Mouse (Mus musculus): ENCODE data around the gene Tnfrsf11a. TPM values are rescaled to one million over a fixed set of nuclear protein-coding genes. Genes with fewer than 3 reads are reported as not detected.

Tnfrsf11a gene
- polyA plus RNA-seq, 1 experiment from 2014 or later = 7.2 TPM

DNA sequence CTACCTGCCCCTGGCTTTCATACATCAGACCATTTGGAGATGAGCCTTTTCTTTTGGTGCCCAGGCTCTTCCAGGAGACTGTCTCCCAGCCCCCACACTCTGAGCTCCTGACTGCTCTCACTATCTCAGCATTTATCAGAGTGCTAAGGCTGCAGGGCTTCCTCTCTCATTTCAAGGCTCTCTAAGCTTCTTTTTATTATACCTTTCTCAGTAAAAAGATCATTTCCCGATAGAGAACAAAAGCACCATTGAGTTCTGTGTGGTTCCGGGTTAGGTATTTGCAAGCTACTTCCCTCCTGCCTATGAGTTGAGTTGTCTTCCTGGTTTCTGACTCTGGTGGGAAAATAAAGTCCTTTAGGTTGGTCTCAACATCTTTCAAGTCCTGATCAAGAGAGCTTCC lies 103.0 kb downstream of the Tnfrsf11a start:
- Histone ChIP-seq H3K36me3 (ENCODE audit: control insufficient read depth, insufficient read depth, low read length) (no peaks in the 10 kb centered on the region), H3K9ac (ENCODE audit: low read length) (no peak overlapping the region), H3K4me2 (ENCODE audit: low read length) (no peak overlapping the region), H3K4me1 (replicated peaks; ENCODE audit: control insufficient read depth, insufficient read depth, low read length) (0 out of 2 replicates have a peak, but pooled peaks cover 3% of the 10 kb centered on the region), H3K9me3 (ENCODE audit: control insufficient read depth, low read length) (no peaks in the 10 kb centered on the region), H3K4me3 (ENCODE audit: low read depth, low read length) (no peak overlapping the region), H3K27me3 (replicated peaks; ENCODE audit: control insufficient read depth, insufficient read depth, low read length) (no peaks in the 10 kb centered on the region), H3K27ac (ENCODE audit: low read depth) (peak overlapping the region; percentile 48; the same call in 1 of the 2 replicates)
- no peak for ATAC-seq (replicated peaks; ENCODE audit: low FRiP score, low TSS enrichment, low read depth)
- DNase-seq (ENCODE audit: low spot score) = no peak
- 67% methylated on average over 2 of the region's 2 CpGs for WGBS

DNA sequence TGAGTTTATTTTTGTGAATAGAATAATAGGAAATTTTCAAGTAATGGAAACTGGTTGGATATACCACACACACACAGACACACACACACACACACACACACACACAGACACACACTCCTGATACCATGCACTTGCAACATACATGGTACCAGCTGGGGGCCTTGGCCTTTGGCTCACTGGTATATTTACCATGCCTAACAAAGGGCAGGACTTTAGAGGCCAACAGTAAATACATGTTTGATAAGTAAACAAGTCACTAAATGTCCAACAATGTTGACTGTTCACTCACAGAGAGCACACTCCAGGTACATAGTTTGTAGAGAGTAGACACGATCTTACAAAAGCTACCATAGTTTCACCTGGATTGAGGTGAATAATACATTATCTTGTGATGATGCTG lies 104.6 kb downstream of the Tnfrsf11a start:
- Histone ChIP-seq H3K27me3 (replicated peaks; ENCODE audit: control insufficient read depth, insufficient read depth, low read length) (no peaks in the 10 kb centered on the region), H3K9ac (ENCODE audit: low read length) (no peak overlapping the region), H3K4me3 (ENCODE audit: low read depth, low read length) (no peak overlapping the region), H3K9me3 (ENCODE audit: control insufficient read depth, low read length) (no peaks in the 10 kb centered on the region), H3K4me2 (ENCODE audit: low read length) (no peak overlapping the region), H3K27ac (ENCODE audit: low read depth) (no peak overlapping the region), H3K36me3 (ENCODE audit: control insufficient read depth, insufficient read depth, low read length) (no peaks in the 10 kb centered on the region), H3K4me1 (replicated peaks; ENCODE audit: control insufficient read depth, insufficient read depth, low read length) (0 out of 2 replicates have a peak, but pooled peaks cover 3% of the 10 kb centered on the region)
- no peak for DNase-seq (ENCODE audit: low spot score)
- no peak for ATAC-seq (replicated peaks; ENCODE audit: low FRiP score, low TSS enrichment, low read depth)
- 82% methylated on average over 1 of the region's 1 CpGs for WGBS

- 0 out of 2 replicates have a peak, but pooled peaks cover 3% of the 10 kb centered on the region for H3K4me1 ChIP-seq (replicated peaks; ENCODE audit: control insufficient read depth, insufficient read depth, low read length)
- H3K27ac ChIP-seq (ENCODE audit: low read depth) = no peak overlapping the region
- no peaks in the 10 kb centered on the region for H3K27me3 ChIP-seq (replicated peaks; ENCODE audit: control insufficient read depth, insufficient read depth, low read length)
- H3K36me3 ChIP-seq (ENCODE audit: control insufficient read depth, insufficient read depth, low read length) = no peaks in the 10 kb centered on the region
- DNase-seq (ENCODE audit: low spot score) (peak; percentile 49), ATAC-seq (replicated peaks; ENCODE audit: low FRiP score, low TSS enrichment, low read depth) (no peak)
- H3K9ac ChIP-seq (ENCODE audit: low read length) = no peak overlapping the region
- 75% methylated on average over 5 of the region's 5 CpGs for WGBS
- H3K9me3 ChIP-seq (ENCODE audit: control insufficient read depth, low read length) = no peaks in the 10 kb centered on the region
- H3K4me3 ChIP-seq (ENCODE audit: low read depth, low read length) = no peak overlapping the region
- no peak overlapping the region for H3K4me2 ChIP-seq (ENCODE audit: low read length)
These were observed 105.1 kb downstream of the Tnfrsf11a start for GRCm38 (mm10) chr1:105885575-105885974.

DNA sequence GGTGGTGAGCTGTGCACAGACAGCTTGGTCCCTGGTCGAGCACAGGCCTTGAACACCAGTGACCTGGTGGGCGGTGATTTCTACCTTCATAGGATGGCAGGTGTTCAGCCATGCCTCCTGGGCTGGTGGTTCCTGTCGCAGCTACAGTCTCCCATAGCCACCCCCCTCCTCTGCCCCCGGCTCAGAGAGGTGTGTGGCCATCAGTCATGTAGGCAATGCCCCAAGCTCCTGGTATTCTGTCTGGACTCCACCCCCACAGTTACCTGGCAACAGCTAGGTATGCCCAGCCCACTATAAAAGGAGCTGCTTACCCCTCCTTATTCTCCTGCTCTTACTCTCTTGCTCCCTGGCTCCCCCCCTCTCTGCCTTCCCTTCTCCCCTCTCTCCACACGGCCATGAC lies 105.8 kb downstream of the Tnfrsf11a start:
- 66% methylated on average over 5 of the region's 5 CpGs for WGBS
- Histone ChIP-seq H3K4me1 (replicated peaks; ENCODE audit: control insufficient read depth, insufficient read depth, low read length) (no peaks in the 10 kb centered on the region), H3K9me3 (ENCODE audit: control insufficient read depth, low read length) (no peaks in the 10 kb centered on the region), H3K4me3 (ENCODE audit: low read depth, low read length) (no peak overlapping the region), H3K9ac (ENCODE audit: low read length) (no peak overlapping the region), H3K27ac (ENCODE audit: low read depth) (no peak overlapping the region), H3K27me3 (replicated peaks; ENCODE audit: control insufficient read depth, insufficient read depth, low read length) (no peaks in the 10 kb centered on the region), H3K36me3 (ENCODE audit: control insufficient read depth, insufficient read depth, low read length) (no peaks in the 10 kb centered on the region), H3K4me2 (ENCODE audit: low read length) (no peak overlapping the region)
- DNase-seq (ENCODE audit: low spot score) = peak; percentile 41
- no peak; the same call in 1 of the 2 replicates for ATAC-seq (replicated peaks; ENCODE audit: low FRiP score, low TSS enrichment, low read depth)

GRCm38 (mm10) chr1:105891032-105891725 lies 110.7 kb downstream of the Tnfrsf11a start:
- H3K9ac ChIP-seq (ENCODE audit: low read length) = no peak overlapping the region
- H3K4me2 ChIP-seq (ENCODE audit: low read length) = no peak overlapping the region
- peak; percentile 92 for DNase-seq (ENCODE audit: low spot score)
- H3K4me1 ChIP-seq (replicated peaks; ENCODE audit: control insufficient read depth, insufficient read depth, low read length) = no peaks in the 10 kb centered on the region
- ATAC-seq (replicated peaks; ENCODE audit: low FRiP score, low TSS enrichment, low read depth) = peak; percentile 75; the same call in 1 of the 2 replicates
- H3K4me3 ChIP-seq (ENCODE audit: low read depth, low read length) = no peak overlapping the region
- no peaks in the 10 kb centered on the region for H3K9me3 ChIP-seq (ENCODE audit: control insufficient read depth, low read length)
- no peaks in the 10 kb centered on the region for H3K27me3 ChIP-seq (replicated peaks; ENCODE audit: control insufficient read depth, insufficient read depth, low read length)
- H3K36me3 ChIP-seq (ENCODE audit: control insufficient read depth, insufficient read depth, low read length) = no peaks in the 10 kb centered on the region
- no peak overlapping the region for H3K27ac ChIP-seq (ENCODE audit: low read depth)
- 30% methylated on average over 15 of the region's 15 CpGs for WGBS

- ATAC-seq (replicated peaks; ENCODE audit: low FRiP score, low TSS enrichment, low read depth) = no peak
- Histone ChIP-seq H3K36me3 (ENCODE audit: control insufficient read depth, insufficient read depth, low read length) (no peaks in the 10 kb centered on the region), H3K27me3 (replicated peaks; ENCODE audit: control insufficient read depth, insufficient read depth, low read length) (no peaks in the 10 kb centered on the region), H3K4me2 (ENCODE audit: low read length) (no peak overlapping the region), H3K9me3 (ENCODE audit: control insufficient read depth, low read length) (no peaks in the 10 kb centered on the region), H3K4me3 (ENCODE audit: low read depth, low read length) (no peak overlapping the region), H3K4me1 (replicated peaks; ENCODE audit: control insufficient read depth, insufficient read depth, low read length) (no peaks in the 10 kb centered on the region), H3K27ac (ENCODE audit: low read depth) (no peak overlapping the region), H3K9ac (ENCODE audit: low read length) (no peak overlapping the region)
- DNase-seq (ENCODE audit: low spot score) = no peak
- 73% methylated on average over 5 of the region's 5 CpGs for WGBS
These were observed 114.5 kb downstream of the Tnfrsf11a start for GRCm38 (mm10) chr1:105895019-105895418.

Other genes with a start within 250 kb of the Tnfrsf11a start
- 16.2 and 16.8 TPM in 2 replicates for gene Pign, start 117.0 kb upstream of the Tnfrsf11a start, polyA plus RNA-seq (2014; fragmentation: Nextera tagmentation; extraction: Ambion mirVana)
- gene Relch, start 116.9 kb upstream of the Tnfrsf11a start, polyA plus RNA-seq (2014; fragmentation: Nextera tagmentation; extraction: Ambion mirVana) = 26.3 and 26.5 TPM in 2 replicates
- 3.5 and 4.0 TPM in 2 replicates for gene Zcchc2, start 209.7 kb downstream of the Tnfrsf11a start, polyA plus RNA-seq (2014; fragmentation: Nextera tagmentation; extraction: Ambion mirVana)

Measured in intestine, embryonic 14.5 days (tissue).